Mouse (Mus musculus) thymus, postnatal 4 days (tissue): ENCODE data around the gene Arhgap31.

Experiments
- DNase-seq: peaks from one replicate; pipeline ENCODE4 v3.0.0; 2021

Gene Arhgap31

DNA sequence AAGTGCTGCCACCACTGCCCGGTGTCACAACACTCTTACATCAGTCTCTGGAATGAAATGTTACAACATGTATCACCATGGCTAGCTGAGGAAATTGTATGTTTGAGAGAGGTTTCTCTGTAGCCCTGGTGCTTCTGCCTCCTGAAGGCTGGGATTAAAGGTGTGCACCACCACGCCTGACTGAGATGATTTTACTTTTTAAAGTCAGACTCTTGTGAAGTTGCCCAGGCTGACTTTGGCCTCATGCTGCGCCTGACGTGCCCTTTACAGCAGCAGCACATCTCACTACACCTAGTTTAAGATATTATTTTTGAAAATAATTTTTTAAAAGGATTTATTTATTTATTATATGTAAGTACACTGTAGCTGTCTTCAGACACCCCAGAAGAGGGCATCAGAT is 120.1 kb downstream of the Arhgap31 start:
- no peak for DNase-seq

- no peak for DNase-seq
These were observed 120.9 kb downstream of the Arhgap31 start for GRCm38 (mm10) chr16:38592026-38592678.

- DNase-seq: no peak
These were observed 121.6 kb downstream of the Arhgap31 start for GRCm38 (mm10) chr16:38591506-38591905.

GRCm38 (mm10) chr16:38587572-38587971 is 125.5 kb downstream of the Arhgap31 start:
- DNase-seq: no peak

DNA sequence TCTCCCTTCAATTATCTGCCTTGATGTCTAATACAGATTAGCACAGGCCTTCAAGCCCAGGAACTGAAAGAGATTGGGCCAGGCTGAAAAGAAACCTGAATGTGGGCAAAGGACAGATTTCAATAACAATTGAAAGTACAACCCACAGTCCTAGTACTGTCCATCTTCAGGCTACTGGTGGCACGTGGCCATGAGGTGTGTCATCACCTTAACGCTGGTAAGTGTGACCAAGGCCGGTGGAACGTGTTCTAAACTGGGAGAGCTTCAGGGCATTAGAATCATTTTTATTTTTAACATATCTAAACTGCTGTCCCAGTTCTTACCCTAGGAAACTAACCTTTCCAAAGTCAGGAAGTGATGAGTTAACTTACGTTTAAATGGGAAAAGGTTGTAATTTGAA is 125.9 kb downstream of the Arhgap31 start:
- no peak for DNase-seq

DNA sequence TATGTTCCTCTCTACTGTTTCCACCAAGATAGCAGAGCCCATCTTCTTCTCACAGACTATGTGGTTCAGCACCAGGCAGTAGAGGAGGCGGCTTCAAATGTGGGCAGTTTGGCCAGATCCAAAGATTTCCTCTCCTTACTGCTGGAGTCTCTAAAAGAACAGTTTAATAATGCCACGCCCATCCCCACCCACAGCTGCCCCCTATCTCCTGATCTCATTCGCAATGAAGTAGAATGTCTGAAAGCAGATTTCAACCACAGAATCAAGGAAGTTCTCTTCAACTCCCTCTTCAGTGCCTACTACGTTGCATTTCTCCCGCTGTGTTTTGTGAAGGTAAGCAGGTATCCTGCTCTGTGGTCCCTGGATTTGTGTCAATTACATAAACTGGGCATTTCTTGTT is 127.9 kb downstream of the Arhgap31 start:
- peak; percentile 40 for DNase-seq

- peak; percentile 68 for DNase-seq
These were observed 128.3 kb downstream of the Arhgap31 start for GRCm38 (mm10) chr16:38584761-38585160.

- no peak for DNase-seq
These were observed 141.6 kb downstream of the Arhgap31 start for GRCm38 (mm10) chr16:38571481-38571880.

GRCm38 (mm10) chr16:38568192-38568591 is 144.9 kb downstream of the Arhgap31 start:
- DNase-seq: no peak

DNA sequence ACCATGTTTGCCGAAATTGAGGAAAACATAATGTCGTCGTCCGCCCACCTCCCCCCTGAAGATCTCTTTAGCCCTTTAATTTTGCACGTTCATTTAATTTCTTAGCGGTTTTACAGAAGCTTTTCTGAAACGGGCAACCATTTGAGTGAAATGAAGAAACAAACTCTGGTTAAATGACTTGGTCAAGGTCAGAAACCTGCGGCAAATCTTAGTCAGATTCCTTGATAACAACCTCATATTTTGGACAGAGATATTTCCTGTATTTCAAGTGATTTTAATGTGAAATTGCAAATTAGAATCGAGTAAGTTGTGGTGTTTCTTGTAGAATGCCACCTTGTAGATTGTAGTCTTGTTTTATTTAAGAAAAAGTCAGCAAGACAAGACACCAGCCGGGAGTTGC is 149.6 kb downstream of the Arhgap31 start:
- DNase-seq: no peak

GRCm38 (mm10) chr16:38562968-38563327 is 150.1 kb downstream of the Arhgap31 start:
- DNase-seq: no peak

DNA sequence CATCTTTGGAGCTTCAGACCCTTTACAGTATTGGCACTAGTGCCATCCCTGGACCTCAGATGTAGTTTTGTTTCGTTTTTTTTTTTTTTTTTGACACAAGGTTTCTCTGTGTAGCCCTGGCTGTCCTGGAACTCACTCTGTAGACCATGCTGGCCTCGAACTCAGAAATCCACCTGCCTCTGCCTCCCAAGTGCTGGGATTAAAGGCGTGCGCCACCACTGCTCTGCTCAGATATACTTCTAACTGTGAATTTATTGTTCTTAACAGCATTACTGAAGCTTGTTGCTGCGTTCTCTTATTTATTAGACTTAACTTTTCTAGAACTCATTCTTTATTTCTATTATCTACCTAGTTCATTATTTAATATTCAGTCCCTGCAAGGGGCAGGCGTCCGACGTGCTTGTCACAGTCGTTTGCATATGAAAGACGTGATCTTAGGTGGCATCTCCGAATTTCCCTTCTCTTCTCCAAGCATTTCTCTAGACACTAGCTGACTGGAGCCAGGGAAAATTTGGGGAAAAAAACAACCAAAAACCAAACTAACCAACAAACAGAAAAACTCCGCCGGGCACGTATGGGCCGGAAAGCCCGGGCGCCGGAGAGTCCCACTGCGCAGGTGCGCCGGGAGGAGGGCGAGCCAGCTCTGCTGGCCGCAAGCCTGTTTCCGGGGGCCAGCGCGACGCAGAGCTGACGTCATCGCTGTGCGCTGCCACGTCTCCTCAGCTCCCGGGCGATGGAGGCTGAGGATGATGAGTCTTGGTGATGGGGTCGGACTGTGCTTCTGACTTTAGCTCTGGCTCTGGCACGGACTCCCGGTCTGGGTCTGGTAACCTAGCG is 150.7 kb downstream of the Arhgap31 start:
- DNase-seq: peak; percentile 96

DNA sequence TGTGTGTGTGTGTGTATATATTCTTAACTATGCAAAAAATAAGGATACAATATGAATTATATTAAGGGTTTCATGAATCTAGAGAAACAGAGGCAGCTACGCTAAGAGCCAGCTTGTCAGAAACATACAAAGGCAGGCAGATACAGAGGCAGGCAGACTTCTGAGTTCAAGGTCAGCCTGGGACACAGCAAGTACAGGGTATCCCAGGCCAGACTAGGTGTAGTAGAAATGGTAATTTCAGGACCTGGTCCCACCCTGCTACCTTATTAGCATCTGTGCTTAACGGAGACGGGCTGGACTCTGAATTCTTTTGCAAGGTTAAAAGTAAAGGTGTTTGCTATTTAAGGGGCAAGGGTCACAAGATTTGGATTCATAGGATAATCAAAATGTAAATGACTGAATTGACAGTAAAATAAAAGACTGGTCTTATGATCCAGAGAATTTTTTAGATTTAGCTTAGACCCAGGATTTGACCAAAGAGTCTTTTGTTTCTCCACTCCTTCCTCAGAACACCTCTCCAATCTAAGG is 154.8 kb downstream of the Arhgap31 start, which contains the start of gene Tmem39a:
Gene Tmem39a (plus strand): TSS at position 478 of the 528 bp plus-strand sequence.
- no peak for DNase-seq

DNA sequence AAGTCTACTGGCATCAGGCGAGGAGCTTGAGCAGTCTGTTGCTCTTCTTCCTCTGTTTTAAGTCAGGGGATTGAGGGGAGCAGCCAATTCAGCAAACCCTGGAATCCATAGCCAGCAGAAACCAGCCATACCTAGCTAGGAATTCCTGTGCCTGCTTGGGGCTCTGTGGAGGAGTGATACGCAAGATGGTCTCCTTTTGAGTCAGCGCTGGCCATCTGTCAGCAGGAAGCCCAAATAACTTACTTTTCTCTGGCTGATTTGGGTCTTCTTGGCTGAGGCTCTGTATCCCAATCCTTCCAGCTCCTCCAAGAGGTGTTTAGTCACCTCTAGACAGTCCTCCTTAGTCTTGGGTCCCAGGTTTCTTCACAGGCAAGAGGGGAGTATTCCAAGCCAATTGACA is 157.1 kb downstream of the Arhgap31 start:
- DNase-seq: no peak

- peak; percentile 85 for DNase-seq
These were observed 163.3 kb downstream of the Arhgap31 start, which contains the start of gene Poglut1 for GRCm38 (mm10) chr16:38549479-38550396. TSS of gene Poglut1 (minus strand) at chr16:38550258.
